Mouse (Mus musculus) MEL (cell line): ENCODE measurements at regions not wholly inside any gene's neighbourhood (a gene's known extent, or its start where the extent isn't known, plus 50 kb on each side); places are given as distances from the start of the nearest gene placed in this dataset.
A peak's percentile ranks its signal among the peaks of the same experiment; 100 is the strongest.
"Not testable (repeated sequence)": the region's sequence is repeated elsewhere in the genome, so short reads cannot be mapped to it uniquely, and the experiment has no call there.

ENCODE experiments used
- BHLHE40 ChIP-seq: IDR thresholded peaks from 2 replicates; pipeline ENCODE4 v1.6.1; 2012; ENCODE audit warnings: low read depth, mild to moderate bottlenecking, inconsistent platforms, low read length, improper control_type of control experiment, borderline replicate concordance
- CTCF ChIP-seq, 3 experiments: IDR thresholded peaks in 2 of 3; conservative IDR thresholded peaks in 1 of 3; 2 replicates each; pipeline ENCODE4 v1.5.1; 2011 to 2012; ENCODE audit warnings: low read length in 3 of 3, low read depth in 2 of 3, mild to moderate bottlenecking in 2 of 3, improper control_type of control experiment in 1 of 3, inconsistent platforms in 1 of 3, mixed read lengths in 1 of 3, moderate library complexity in 1 of 3; ENCODE audit not compliant: control insufficient read depth in 1 of 3, insufficient read depth in 1 of 3, poor library complexity in 1 of 3, severe bottlenecking in 1 of 3
- ELF1 ChIP-seq: IDR thresholded peaks from 2 replicates; pipeline ENCODE4 v1.6.1; 2014; ENCODE audit warnings: low read depth, mild to moderate bottlenecking, inconsistent platforms, low read length, improper control_type of control experiment, moderate library complexity
- EP300 ChIP-seq, 2 experiments: IDR thresholded peaks; 2 replicates each; pipeline ENCODE4 v1.6.1; 2011; ENCODE audit warnings: improper control_type of control experiment in 2 of 2, low read length in 2 of 2, low read depth in 1 of 2, mild to moderate bottlenecking in 1 of 2
- MAX ChIP-seq: IDR thresholded peaks from 2 replicates; pipeline ENCODE4 v1.6.1; 2011; ENCODE audit warnings: low read length, improper control_type of control experiment
- NRF1 ChIP-seq: IDR thresholded peaks from 2 replicates; pipeline ENCODE4 v1.6.1; 2014; ENCODE audit warnings: low read depth, mild to moderate bottlenecking, inconsistent platforms, low read length, improper control_type of control experiment, moderate library complexity; ENCODE audit not compliant: poor library complexity, insufficient read depth, severe bottlenecking
- POLR2A ChIP-seq, 2 experiments: IDR thresholded peaks; 2 replicates each; pipeline ENCODE4 v1.6.1; 2011 to 2012; ENCODE audit warnings: low read length in 2 of 2, mild to moderate bottlenecking in 2 of 2, control low read depth in 1 of 2, improper control_type of control experiment in 1 of 2, low read depth in 1 of 2, moderate library complexity in 1 of 2; ENCODE audit not compliant: control insufficient read depth in 1 of 2, insufficient read depth in 1 of 2, poor library complexity in 1 of 2
- RAD21 ChIP-seq: IDR thresholded peaks from 2 replicates; pipeline ENCODE4 v1.6.1; 2011; ENCODE audit warnings: mild to moderate bottlenecking, low read depth, low read length, improper control_type of control experiment
- SIN3A ChIP-seq: IDR thresholded peaks from 2 replicates; pipeline ENCODE4 v1.6.1; 2012; ENCODE audit warnings: low read length, improper control_type of control experiment, inconsistent platforms
- SMC3 ChIP-seq: IDR thresholded peaks from 2 replicates; pipeline ENCODE4 v1.6.1; 2011; ENCODE audit warnings: low read depth, low read length, improper control_type of control experiment
- TCF12 ChIP-seq: IDR thresholded peaks from 2 replicates; pipeline ENCODE4 v1.6.1; 2014; ENCODE audit warnings: low read depth, mild to moderate bottlenecking, inconsistent platforms, low read length, improper control_type of control experiment, moderate library complexity
- USF1 ChIP-seq: IDR thresholded peaks from 2 replicates; pipeline ENCODE4 v1.6.1; 2014; ENCODE audit warnings: low read depth, mild to moderate bottlenecking, inconsistent platforms, low read length, improper control_type of control experiment, moderate library complexity
- ZC3H11A ChIP-seq: IDR thresholded peaks from 2 replicates; pipeline ENCODE4 v1.6.1; 2012; ENCODE audit warnings: low read depth, mild to moderate bottlenecking, inconsistent platforms, low read length, improper control_type of control experiment
- ZMIZ1 ChIP-seq: IDR thresholded peaks from 2 replicates; pipeline ENCODE4 v1.6.1; 2012; ENCODE audit warnings: low read depth, mild to moderate bottlenecking, inconsistent platforms, low read length, improper control_type of control experiment, moderate library complexity

DNA sequence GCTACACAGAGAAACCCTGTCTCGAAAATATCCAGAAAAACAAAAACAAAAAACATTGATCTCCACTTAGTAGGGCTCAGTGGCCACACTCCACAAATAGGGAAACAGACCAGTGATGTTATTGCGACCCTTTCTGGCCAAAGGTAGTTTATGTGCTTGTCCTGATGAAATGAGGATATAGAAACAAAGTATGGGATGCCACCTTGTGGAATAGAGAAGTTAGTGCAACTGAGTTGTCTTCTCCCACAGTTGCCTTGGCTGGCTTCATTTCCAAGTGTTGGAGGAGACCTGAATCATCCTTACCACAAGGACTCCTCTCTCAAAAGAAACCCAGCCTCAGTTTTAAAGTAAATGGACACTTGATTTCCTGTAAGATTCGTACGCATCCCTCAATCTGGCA, 247.5 kb upstream of the Olfr161 start:
- TF ChIP-seq BHLHE40; POLR2A (IDR thresholded peaks at IDR 0.05; ENCODE audit: control insufficient read depth in 1 of 2, insufficient read depth in 1 of 2, low read depth in 1 of 2, low read length in 2 of 2, poor library complexity in 1 of 2); EP300 (IDR thresholded peaks at IDR 0.05; ENCODE audit: low read depth in 1 of 2, low read length in 2 of 2); USF1; ZC3H11A; ZMIZ1; MAX; NRF1; TCF12; ELF1; SIN3A; SMC3: not testable (repeated sequence)
- TF ChIP-seq CTCF (IDR thresholded peaks at IDR 0.05 in 2 of 3, conservative IDR thresholded peaks at IDR 0.05 in 1 of 3; ENCODE audit: control insufficient read depth in 1 of 3, insufficient read depth in 1 of 3, low read depth in 2 of 3, low read length in 3 of 3, poor library complexity in 1 of 3, severe bottlenecking in 1 of 3) (0 out of 6 replicates have a peak, but pooled peaks of 1 of the 3 experiments have one; percentile 3), RAD21 (peak; percentile 8)
